Mouse (Mus musculus) testis, postnatal 14 days (tissue): ENCODE measurements around the gene Eif6.
"Not testable (repeated sequence)": the region's sequence is repeated elsewhere in the genome, so short reads cannot be mapped to it uniquely, and the experiment has no call there.

Source experiments
- DNase-seq: peaks from one replicate; pipeline ENCODE4 v3.0.0; 2021; ENCODE audit warnings: low spot score

The Eif6 gene

DNA sequence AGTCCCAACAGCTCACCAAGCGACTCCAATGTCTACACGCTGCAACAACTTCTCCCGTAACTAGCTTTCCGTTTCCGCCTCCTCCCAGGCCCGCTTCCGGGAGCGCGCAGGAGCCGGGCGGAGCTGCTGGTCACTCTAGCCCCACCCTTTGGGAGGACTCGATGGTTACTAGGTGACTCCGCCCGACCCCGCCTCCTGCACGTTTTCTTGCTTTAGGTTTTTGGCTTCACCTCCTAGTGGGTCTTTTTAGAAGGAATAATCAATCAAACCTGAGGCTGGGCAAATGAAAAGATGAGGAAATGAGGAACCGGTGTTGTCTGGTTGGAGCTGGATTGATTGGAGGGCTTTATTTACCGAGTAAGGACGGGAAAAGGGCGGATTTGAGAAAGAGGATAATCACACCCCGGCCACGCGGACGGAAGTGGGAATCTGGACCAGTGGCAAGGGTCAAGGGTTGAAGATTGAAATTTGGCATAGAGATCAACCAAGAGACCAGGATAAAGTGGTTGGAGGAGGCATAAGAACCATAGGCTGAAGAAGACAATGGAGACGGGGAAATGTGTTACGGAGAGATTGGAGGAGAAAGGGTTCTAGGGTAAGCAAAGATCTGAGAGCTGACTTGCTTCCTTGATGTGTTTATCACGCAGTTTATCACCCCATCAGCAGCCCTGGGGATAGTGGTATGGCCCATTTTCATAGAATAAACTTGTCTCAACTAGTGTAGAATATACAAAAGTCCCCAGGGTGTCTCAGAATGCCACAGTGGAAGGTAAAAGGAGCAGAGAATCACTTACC is at the start of gene Eif6:
Eif6 (minus strand) TSS at position 296 of the 795 bp plus-strand sequence.
- DNase-seq = peak; percentile 89

DNA sequence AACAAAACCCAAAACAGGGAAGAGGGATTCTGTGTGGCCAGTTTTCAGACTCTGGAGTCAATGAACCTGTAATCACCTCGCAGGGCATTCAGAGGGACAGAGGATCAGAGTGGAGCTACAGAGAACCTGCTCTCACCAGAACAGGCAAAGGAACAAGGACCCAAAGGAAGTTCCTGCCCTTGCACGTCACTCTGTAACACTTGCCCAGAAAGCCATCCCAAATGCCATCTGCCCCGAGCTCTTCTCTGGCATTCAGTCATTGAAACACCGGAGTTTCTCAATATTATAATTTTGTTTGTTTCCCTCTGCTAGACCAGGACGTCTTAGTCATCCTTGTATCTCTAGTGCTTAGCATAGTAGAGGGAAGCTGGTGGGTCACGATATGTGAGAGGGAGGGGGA is 46.9 kb upstream of the Eif6 start:
- DNase-seq = no peak

DNA sequence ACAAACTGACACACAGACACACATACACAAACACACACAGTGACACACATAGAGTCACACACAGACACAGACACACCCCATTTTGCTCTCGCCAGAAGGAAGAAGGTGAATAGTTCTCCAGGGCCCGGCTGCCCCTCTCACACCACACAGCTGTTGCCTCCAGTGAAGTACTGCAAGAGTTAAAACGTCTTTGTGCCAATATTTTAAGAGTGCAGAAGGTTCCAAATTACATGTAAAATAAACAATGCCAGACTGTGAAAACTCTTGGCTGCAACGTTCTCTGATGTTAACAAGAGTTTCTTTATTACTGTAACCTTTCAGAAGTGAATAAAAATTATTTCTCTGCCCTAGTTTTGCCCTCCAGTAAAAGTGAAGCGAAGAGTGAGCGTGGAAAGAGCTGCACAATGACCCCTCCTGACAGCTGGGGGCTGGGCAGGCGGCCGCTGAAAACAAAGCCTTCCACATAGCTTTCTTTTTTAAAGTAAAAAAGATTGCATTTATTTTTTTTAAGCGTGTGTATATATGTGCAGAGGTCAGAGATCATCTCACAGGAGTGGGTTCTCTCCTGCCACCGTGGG is 46.3 kb upstream of the Eif6 start:
- DNase-seq = no peak

DNA sequence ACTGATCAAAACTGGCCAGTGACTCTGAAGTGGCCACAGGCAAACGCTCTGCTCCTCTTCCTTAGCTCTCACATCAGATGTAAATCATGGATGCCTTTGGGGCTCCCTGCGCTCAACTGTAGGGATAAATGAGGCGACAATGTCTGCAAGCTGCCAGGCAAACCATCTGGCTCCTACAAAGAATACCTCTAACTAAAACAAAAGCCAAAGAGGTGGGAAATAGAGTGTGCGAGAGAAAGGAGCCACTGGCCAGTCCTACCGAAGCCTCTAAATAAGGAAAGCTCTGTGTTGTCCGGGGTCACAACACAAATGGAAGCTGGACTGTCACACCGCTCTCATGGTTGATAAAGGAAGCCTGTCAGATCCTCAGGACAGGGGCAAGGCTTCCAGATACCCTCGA is 45.8 kb upstream of the Eif6 start:
- no peak for DNase-seq

DNA sequence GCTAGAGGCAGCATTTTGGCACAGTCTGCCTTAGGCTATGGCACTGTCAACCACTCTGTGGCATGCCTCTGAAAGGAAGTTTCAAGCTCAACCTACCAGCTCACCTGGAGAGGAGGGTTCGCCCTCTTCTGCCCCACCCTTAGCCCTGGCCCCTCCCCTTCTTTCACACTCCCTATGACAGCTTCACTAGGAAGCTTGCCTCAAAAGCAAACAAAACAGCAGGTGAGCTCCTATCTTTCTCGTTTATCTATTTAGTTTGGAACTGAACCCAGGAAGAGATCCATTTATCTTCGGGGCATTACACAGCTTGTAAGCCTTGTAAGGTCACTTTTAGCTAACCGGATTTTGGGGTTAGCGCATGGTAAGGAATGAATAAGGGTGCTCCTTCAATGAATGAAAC is 43.0 kb upstream of the Eif6 start:
- no peak for DNase-seq

GRCm38 (mm10) chr2:155868320-155868719 is 41.6 kb upstream of the Eif6 start:
- no peak for DNase-seq

DNA sequence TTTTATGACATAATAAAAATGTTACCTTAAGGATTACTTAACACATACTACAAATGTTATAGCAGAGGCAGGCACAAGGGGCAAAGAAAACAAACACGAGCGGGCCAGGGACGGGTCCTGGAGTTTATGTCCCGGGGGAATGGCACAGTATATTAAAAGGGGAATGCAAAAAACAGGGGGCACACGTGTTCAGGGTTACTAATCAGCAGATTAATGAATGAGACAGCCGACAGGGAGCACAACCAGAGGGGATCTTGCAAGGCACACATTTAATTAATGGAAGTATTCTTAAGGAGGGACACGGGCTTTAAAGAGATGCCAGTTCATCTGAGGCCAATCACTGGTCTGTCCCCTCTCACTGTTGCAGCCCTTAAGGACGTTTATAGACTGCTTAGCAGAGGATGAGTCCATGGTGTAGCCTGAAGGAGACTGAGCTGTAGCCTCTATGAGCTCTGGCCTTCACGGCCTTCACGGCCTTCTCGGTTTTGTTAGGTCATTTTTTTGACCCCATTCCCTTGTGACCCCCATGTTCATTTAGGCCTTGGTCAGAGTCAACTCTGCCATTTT is 36.7 kb upstream of the Eif6 start:
- DNase-seq = no peak

DNA sequence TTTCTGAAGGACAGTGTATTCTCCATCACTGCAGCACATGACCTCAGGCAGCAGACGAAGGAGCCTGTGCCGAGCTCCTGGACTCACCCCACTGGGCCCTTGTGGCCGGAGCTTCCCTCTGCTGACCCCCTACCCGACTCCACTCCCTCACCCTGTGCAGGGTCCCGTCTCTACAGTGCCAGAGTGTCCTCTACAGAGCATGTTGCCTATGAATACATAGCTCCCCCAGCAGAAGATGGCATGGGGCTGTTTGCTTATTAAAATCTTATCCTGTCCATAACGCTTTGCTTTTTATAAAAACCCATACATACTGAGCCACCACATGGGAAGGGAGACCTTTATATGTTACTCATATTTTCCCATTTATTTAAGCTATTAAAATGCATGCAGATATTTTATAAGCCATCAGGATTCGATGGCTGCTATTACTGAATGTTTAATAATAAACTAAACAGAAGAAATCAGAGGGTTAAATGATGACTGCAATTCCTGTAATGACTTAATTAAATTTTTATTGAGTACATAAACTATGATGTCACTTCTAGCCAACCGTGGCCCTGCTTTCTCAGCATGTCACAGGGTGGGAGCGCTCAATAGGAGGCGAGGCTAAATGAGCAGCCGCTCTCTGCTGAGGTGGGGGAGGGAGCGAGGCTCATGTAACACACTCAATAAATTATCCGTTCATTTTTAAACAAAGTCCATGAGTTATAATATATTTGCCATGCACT is 36.0 kb upstream of the Eif6 start:
- no peak for DNase-seq

GRCm38 (mm10) chr2:155861581-155861980 is 34.9 kb upstream of the Eif6 start:
- DNase-seq = no peak

DNA sequence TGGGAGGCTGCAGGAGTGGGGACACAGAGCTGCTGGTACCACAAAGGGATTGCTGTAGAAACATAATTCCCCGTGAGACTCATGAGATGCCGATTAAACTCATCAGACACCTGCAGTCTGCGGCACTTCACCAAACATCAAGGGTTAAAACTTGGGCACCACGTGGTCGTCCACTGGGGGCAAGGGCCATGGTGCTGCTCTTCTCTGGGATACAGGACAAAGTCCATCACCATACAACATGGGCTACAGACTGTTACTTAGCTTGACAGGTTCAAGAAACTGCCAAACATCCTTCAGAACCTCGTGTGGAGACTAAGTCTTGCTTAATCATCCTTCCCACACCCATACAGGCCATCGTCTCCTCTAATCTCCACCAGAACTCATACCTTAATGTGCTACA is 33.4 kb upstream of the Eif6 start:
- no peak for DNase-seq

GRCm38 (mm10) chr2:155852536-155852935 is 25.8 kb upstream of the Eif6 start:
- no peak for DNase-seq

DNA sequence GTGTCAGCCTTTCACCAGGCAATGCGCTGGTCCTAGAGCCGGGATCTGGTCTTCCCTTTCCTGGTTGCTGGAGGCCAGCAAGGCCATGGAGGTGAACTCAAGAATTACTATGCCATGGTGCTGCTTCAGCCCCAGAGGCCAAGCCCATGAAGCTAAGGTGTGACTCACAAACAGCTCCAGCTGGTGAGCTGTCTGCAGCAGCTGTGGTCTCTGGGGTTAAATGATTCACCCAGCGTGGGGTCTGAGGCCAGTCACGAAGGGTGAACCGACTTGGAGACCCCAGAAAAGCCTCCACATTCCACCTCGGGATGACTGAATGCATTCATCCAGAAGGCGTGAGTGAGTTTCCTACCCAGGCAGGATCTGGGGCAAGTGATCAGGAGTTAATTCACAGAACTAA is 23.4 kb upstream of the Eif6 start:
- DNase-seq = no peak

- DNase-seq = no peak
Observed at GRCm38 (mm10) chr2:155849464-155849863, 22.7 kb upstream of the Eif6 start.

DNA sequence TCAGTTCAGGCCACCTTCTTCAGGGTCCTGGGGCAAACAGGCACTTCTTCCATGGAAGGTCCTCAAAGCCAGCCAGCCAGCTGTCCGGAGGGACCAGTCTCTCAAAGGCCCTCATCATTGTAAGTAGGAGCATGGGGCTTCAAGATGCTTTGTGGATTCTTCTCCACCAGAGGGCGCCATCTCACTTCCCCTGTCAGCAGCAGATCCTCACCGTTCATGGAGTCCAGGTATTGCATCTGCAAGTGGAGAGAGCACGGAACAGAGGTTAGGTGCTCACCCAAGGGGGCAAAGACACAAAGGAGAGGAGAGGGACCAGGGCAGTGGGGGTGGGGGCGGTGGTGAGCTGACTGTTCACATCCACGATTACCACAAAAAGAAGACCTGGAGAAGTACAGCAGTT is 21.6 kb upstream of the Eif6 start:
- peak; percentile 64 for DNase-seq

- DNase-seq = no peak
Observed at GRCm38 (mm10) chr2:155846930-155847329, 20.2 kb upstream of the Eif6 start.

DNA sequence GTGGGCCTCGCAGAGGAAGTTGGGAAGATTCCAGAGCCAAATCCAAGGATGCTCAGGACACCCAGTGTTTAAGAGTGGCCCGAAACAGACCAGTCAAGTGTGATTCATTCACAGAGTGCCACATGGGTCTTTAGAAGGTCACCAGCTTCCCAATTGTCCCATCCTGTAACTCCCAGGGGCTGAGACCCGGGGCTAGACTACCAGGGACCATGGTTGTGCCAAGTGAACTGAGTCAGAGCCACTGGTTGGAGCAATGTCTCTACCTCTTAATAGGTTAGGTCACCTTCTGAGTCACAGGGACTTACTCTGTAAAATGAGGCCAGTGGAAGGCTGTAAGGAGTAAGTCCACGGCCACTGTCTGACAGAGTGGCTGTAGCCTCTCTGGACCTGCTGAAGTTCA is 12.2 kb upstream of the Eif6 start:
- DNase-seq = no peak

DNA sequence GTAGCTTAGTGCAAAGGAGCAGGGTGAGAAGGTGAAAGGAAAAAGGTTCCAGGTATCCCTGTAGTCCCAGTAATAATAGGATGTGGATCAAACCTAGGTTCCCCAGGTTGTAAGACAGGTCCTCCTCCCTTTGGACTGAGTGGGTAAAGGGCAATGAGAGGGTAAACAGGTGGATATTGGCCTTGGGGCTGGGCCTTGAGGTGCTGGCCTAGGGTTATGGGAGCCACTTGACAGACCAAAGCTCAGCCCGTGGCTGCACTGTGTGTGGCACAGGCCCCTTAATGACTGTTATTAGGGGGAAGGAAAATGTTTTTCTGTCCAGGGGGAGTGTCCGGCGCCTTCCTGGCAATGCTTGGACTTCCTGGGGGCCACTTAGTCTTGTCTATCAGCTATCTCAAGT is 11.2 kb upstream of the Eif6 start:
- DNase-seq = no peak

- no peak for DNase-seq
Observed at GRCm38 (mm10) chr2:155834732-155835131, 8.0 kb upstream of the Eif6 start, which contains the start of gene Fam83c. Fam83c (minus strand) TSS chr2:155834854.

DNA sequence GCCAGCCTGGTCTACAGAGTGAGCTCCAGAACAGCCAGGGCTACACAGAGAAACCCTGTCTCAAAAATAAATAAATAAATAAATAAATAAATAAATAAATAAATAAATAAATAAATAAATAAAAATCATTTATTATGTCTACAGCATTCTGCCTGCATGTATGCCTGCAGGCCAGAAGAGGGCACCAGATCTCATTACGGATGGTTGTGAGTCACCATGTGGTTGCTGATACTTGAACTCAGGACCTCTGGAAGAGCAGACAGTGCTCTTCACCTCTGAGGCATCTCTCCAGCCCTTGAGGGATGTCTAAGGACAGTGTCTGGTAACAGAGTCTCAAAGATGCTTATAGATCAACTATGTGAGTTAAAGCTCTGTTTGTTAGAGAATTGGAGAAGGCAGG is 5.4 kb upstream of the Eif6 start:
- not testable (repeated sequence) for DNase-seq

GRCm38 (mm10) chr2:155831302-155831701 is 4.6 kb upstream of the Eif6 start:
- no peak for DNase-seq

DNA sequence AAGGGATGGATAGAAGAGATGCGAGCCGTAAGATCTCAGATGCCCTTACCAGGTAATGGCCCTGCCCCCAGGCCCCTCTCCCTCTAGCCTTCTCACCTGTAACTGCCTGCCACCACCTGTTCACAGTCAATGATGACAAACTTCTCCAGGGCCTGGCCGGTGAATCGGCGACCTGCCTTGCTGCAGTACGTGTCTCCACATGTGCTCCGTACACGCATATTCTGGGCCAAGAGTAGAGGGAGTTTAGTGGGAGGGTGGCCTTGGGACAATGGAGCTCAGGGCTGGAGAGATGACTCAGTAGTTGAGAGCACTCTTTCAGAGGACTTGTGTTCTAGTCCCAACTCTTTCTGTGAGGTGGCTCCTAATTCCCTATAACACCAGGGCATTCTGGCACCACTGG is 4.1 kb upstream of the Eif6 start:
- DNase-seq = no peak

DNA sequence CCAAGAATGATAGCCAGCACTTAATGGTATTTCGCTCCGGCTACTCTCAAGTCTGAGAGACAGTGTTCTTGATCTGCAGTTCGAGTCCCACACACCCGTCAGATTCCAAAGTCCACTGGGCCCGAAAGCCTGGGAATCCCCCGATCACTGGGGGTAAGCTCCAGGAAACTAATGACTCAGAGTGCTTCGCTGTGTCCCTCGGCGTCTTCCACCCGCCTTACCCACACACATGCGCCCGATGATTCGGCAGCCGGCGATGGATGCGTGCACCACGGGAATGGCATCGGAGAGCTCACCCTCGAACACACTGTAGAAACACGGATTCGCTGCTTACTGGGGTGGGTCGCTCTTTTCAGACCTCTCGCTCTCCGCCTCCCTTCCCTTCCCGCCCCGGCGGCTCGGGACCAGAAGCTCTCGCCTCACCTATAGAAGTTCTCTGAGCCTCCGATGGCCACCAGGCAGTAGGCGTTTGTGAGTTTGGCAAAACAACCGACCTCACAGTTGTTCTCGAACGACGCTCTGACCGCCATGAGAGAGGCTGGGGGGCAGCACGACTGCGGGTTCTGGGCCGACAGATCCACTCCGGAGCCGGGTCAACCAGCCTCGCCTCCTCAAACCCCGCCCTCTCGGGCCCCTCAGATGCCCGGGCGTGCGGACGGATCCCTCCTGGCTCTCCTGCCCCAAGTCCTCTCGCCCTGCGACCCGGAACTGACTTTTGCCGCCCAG is 658 bp downstream of the Eif6 start:
- no peak for DNase-seq
